Mouse (Mus musculus) lung, adult 2 months (tissue): Measurements from ENCODE around the gene Fam71b.

Experiments used
- CTCF ChIP-seq: fragments of 200-500 bp; IDR thresholded peaks from 2 replicates; pipeline ENCODE4 v1.5.1; 2011; ENCODE audit warnings: mild to moderate bottlenecking, low read length, control low read depth; ENCODE audit not compliant: insufficient read depth
- POLR2A ChIP-seq: fragments of 200-500 bp; IDR thresholded peaks from 2 replicates; pipeline ENCODE4 v1.6.1; 2011; ENCODE audit warnings: low read depth, mild to moderate bottlenecking, control low read depth, low read length, borderline replicate concordance; ENCODE audit errors: extremely low read depth

DNA sequence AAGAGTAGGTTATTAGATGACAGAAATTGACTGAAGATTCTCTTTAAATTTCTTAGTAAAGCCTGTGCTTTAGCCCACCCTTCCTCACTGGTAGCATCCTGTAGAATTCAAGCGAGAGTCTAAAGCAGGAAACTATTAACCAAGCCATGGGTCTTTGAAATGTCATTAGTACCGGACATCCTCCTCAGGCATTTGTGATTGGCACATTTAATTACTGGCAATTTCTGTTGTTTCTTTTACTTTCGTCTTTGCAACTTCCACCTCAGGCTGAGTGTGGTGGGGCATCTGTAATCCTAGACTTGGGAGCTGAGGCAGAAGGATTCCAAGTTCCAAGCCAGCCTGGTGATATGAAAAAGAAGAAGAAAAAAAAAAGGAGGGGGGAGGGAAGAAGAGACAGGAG is 30.0 kb upstream of the Fam71b start:
- TF ChIP-seq CTCF: no peak
- TF ChIP-seq POLR2A: no peak
